Mouse (Mus musculus): ENCODE data around the gene Alpk1. TPM values are rescaled to one million over a fixed set of nuclear protein-coding genes. Genes with fewer than 3 reads are reported as not detected.

Gene Alpk1
- polyA plus RNA-seq, 1 experiment, result 6.5 TPM

DNA sequence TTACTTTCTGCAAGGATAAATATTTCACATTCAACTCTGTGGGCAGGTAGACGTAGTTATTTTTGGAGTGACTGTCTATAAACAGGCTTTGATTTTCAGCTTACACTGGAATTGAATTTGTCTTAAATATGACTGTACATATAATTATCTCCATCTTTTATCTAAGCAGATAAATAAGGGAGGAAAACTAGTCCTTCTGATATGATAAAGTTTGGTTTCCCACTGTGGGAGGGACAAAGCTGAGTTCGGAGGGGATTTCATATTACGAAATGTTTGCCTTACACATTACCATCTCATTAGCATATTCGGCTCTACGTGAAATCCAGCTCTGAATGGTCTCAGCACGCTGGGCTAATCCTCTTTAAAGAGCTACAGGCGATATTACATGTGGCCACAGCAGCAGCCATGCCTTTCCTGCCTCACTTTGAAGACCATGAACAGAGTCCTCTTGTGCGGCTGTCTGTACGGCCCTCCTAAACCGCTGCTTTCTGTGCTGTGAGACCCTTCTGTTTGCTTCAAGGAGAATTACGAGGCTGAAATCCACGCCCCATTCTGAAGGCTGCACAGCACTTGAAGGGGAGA, 30.3 kb downstream of the Alpk1 start:
- no peak for DNase-seq (ENCODE audit: low read depth, low spot score)
- 60% methylated on average over 12 of the region's 12 CpGs for WGBS

DNA sequence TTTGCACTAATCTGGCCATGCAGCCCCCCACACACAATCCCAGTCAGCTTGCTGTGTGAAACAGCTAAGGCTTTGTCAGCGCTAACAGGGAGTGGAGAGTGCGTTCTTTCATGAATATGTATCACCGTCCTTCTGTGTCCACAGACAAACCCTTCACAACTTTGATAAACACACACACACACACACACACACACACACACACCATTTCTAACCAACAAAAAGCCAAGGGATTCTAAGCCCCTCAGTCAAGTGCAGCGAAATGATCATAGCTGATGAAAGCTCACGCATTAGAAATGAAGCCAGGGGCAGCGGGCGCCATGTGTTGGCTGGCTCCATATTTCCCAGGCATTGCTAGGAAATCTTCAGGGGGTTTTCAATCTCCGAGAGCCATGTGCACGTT, 31.1 kb downstream of the Alpk1 start:
- no peak for DNase-seq (ENCODE audit: low read depth, low spot score)
- WGBS, result 77% methylated on average over 9 of the region's 9 CpGs

DNA sequence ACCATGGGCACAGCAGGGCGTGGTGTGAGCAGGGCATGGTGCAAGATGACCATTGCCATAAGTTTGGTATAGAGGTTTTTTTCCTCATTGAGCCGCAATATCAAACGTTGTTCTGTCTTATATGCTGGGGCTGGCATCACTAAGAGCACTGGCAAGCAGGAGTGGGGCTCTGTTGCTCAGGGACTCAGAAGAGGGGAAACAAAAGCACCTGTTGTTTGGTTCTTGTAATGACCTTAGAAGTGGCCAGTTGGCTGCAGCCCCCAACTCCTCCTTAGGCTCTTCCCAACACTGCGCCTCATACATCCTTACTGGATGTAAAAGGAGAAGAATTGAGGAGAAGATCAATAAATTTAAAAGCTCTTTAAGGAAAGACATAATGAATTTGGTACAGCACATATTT, 31.7 kb downstream of the Alpk1 start:
- no peak for DNase-seq (ENCODE audit: low read depth, low spot score)
- WGBS, result 83% methylated on average over 4 of the region's 4 CpGs

DNA sequence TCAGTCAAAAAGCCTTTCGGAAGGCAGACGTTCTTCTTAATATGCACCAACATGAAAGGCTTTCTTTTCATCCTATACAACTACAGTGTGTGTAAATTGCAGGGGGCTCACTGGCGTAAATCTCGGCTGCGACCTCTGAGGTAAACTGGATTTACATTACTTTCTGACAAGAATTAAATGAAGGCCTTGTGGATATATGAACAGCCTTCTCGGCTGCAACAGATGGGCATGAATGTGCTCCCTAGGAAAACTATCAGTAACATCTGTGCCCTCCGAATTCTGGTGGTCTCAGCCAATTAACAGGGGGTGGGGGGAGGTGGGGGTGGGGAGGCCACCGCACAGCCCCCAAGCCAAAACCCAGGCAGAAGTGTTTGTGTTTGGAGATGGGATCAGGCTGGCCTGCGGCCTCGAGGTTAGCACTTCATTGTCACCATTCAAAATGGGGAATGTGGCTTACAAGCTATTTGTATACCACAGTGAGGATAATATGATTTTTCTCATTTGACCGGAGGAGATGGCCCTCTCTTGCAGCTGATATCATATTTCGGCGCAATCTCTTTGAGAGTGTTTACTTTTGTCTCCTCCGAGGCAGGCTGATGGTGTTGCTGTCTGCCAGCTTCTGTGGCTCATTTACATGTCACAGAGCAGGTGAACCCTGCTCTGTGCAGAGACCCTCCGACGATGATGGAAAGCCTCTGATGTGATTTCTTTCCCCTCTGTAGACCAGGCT, 34.3 kb downstream of the Alpk1 start:
- DNase-seq (ENCODE audit: low read depth, low spot score), result no peak
- WGBS, result 63% methylated on average over 16 of the region's 16 CpGs

DNA sequence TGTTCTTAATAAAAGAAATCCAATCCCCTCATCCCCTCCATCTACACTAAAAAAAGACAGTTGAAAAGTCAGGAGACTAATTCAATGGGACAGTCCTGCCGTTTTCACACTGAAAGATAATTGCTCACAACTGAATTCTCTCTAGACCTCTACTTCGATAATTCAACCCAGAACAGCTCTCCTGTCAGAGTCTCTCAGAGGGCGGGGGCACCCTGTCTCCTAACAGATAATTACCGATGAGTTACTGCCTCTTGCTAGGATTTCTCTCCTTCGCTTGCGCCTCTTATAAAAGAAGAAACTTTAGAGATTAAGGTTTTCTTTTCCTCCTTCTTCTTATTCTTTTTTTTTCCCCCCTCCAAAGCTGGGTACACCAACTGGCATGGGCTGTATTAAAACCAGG, 34.8 kb downstream of the Alpk1 start:
- 71% methylated on average over 6 of the region's 6 CpGs for WGBS
- DNase-seq (ENCODE audit: low read depth, low spot score), result no peak

DNA sequence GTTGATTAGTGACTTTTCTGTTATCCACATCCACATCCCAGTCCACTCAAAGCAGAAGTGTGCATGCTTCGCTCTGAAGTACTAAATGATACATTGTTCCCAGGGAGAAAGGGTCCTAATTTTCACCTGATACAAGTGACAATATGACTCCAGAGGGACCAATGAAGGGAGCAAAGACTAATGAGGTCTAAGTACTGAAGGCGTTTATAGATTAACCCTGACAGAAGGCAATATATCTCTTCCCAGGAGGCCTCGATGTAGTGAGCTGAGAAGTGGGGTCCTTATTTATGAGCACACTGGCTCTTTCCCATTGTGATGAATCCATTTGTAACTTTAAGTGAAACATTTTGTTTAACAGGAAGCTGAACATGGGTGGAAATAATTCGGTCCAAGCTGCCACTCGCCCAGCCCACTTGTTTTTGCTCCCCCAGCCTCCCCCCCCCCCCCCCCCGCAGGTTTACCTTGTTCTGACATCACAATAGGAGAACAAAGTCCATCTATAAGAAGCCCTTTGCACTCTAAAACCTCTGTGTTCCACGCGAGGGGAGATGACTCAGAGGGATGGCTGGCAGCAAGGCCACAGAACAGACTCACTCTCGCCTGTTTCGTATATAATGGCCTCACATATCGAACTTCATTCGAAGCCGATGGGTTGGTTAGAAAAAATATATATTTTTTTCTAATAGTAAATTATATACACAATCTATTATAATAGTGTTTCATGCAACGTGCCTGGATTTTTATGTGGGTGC, 36.5 kb downstream of the Alpk1 start:
- DNase-seq (ENCODE audit: low read depth, low spot score), result no peak
- 55% methylated on average over 14 of the region's 14 CpGs for WGBS

DNA sequence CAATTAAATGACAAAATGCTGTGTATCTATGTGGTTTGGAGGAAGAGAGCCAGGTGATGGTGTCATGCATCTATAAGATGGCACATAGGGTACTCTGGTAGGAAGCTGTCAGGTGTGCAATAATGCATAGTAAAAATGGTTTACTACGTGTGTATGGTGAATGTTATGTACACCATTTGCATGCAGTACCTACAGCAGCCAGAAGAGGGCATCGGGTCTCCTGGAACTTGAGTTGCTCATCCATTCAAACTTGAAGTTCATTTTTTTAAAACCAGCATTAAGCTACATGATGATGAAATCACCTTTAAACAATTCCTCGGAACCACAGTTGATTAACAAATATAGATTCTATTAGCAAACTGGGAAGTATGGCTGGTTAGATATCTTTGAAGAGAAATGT, 38.9 kb downstream of the Alpk1 start:
- DNase-seq (ENCODE audit: low read depth, low spot score), result no peak
- 97% methylated on average over 3 of the region's 3 CpGs for WGBS

DNA sequence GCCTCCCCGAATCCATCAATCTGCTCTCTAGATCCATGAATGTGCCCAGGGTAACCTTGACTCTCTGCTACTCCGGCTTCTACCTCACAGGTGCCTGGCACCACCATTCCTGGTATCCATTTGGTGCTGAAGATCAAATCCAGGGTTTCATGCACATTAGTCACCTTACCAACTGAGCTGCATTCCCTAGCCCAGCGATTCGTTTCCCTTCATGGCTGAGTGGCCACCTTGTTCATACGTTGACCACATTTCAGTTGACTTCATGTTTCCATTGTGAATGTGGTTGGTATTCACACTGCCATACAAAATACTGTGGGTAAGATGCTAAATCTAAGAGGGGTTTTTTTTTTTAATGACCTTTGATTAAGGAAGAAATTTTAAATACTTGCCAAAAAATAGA, 42.5 kb downstream of the Alpk1 start:
- 91% methylated on average over 5 of the region's 5 CpGs for WGBS
- DNase-seq (ENCODE audit: low read depth, low spot score), result no peak

DNA sequence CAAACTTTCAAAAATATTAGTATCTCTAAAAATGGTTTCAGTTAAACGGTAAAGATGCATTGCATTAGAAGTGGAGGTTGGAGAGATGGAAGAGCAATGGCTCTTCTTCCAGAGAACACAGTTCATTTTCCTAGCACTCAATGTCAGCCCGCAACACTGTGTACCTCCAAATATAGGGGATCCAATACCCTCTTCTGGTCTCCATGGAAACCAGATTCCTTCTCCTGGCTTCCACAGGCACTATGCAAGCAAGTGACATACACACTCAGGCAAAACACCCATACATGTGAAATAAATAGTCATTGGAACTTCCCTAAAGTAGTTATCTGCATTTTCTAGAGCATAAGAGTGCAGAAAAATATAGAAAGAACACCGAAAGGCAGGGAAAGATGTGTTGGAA, 44.9 kb downstream of the Alpk1 start:
- no peak for DNase-seq (ENCODE audit: low read depth, low spot score)
- 97% methylated on average over 3 of the region's 3 CpGs for WGBS

DNA sequence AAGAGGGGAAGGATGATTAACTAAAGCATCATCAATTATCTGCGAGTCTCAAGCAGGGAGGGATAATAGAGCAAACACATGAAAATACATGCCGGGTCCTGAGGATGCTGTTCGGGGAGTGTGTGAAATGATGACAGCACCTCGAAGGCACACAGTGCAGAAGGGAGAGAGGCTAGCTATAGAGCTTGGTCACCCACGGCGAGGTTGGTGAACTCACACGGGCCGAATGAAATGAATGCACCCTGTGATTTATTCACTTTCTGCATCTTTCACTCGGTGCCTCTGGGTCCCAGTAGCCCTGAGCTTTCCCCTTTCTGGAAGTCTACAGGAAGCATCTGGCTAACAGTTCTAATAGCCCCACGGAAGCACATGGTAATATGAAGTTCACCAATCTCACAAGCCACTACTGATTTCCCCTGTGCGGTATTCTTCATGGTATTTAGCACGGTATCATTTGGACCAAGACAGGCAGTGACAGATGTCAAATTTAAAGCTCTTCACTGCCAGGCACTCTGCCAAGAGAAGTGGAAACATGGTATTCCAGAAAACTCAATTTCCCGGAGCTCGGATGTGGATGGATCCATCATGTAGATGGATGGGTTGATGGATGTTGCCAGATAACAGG, 50.7 kb downstream of the Alpk1 start:
- WGBS, result 91% methylated on average over 14 of the region's 14 CpGs

DNA sequence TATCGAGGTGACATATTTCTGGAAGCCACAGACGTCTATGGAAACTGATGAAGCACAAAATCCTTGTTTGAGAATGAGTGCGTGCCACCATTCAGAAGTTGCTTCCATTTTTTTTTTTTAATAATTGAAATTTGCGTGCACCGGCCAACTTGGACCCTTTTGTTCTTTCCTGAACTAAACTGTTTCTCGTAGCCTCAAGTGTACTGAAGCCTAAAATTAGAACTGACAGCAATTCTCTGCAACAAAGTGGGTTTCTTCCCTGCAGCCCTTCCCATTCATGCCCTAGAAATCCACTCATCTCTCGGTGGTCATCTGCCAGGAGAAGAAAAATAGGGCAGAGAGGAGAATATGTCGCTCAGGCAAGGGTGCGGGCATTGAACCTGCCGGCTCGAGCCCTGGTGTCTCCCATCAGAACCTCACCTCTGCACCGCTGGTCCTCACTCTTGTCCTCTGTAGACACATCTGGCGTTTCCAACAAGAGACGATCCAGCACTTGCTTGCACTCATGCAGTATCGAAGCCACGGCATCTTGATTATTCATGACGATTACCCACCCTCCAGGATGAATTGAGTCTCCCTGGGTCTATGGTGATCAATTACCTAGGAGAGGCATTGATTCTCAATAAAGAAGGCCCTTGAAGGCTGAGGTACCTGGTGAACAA, 51.3 kb downstream of the Alpk1 start:
- WGBS, result 96% methylated on average over 17 of the region's 17 CpGs
- no peak for DNase-seq (ENCODE audit: low read depth, low spot score)

More for the DNA sequence above, 50.7 kb downstream of the Alpk1 start:
- DNase-seq (ENCODE audit: low read depth, low spot score), result no peak

DNA sequence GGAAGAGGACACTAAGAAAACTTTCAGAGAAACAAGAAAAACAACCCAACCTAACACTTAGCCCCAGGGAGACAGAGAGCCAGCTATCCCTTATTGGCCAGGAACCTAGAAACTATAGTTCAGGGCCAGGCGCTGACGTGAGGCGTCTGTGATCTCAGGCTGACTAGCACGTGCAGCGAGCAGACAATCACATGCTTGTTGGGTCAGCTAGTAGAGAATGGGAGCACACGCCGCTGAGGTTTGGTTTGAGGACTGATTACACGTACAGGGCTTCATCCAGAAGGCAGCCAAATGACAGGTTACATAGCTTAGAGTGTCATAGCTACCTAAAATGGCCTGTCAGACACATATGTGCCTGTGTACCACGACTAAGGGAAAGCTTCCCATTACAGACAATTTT, 52.3 kb downstream of the Alpk1 start:
- WGBS, result 88% methylated on average over 9 of the region's 9 CpGs
- DNase-seq (ENCODE audit: low read depth, low spot score), result no peak

DNA sequence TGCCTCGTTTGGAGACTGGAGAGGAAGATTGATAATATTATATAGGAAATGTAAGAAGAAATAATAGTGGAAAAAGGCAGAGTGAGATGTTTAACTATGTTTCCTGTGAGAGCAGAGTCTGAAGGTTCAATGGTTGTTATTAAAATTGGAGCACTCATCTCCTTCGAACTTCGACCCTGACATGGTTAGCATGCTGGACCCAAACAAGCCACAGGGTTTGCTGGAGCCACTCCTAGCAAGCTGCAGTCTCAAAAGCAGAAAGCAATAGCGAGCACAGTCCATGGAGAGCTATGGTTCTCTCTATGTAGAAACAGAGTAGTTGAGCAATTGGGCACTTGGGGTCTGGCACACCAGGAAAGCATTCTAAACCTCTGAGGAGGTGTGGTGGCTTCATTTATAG, 59.4 kb downstream of the Alpk1 start:
- 28% methylated on average over 4 of the region's 4 CpGs for WGBS
- no peak for DNase-seq (ENCODE audit: low read depth, low spot score)

DNA sequence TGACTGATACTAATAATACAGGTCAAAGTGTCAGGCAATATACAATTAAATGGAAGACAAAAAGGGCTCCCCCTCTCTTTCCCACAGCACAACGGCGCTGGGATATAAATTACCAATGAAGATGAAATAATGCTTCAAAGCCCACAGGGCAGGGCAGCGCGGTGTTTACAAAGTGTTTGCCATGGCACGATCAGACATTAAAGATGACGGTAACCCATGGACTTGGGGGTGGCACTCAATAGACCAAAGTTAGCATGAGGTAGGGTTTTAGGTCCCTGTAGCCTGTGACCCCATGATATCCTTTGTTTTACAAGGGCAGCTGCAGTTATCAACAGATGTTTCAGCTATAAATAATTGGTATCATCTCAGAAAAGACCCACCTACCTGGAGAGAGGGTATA, 60.3 kb downstream of the Alpk1 start:
- 65% methylated on average over 6 of the region's 6 CpGs for WGBS
- DNase-seq (ENCODE audit: low read depth, low spot score), result no peak

DNA sequence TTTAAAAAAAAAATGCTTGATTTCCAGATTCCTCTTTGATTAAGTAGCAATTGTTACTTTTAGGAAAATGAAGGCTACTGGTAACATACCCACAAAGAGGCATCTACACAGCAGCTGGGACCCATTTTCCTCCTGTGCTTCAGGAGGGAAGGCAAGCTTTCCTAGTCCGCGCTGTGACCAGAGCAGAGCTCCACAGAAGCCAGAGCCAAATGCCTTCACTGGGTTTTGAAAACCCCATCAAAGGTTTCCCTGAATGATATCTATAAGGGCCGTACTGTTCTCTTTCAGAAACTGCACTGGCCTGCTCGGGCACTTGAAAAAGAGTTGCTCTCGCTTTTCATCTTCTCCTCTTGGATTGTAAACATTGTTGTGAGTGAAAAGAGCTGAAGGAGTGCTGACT, 60.7 kb downstream of the Alpk1 start:
- no peak for DNase-seq (ENCODE audit: low read depth, low spot score)
- 84% methylated on average over 5 of the region's 5 CpGs for WGBS

DNA sequence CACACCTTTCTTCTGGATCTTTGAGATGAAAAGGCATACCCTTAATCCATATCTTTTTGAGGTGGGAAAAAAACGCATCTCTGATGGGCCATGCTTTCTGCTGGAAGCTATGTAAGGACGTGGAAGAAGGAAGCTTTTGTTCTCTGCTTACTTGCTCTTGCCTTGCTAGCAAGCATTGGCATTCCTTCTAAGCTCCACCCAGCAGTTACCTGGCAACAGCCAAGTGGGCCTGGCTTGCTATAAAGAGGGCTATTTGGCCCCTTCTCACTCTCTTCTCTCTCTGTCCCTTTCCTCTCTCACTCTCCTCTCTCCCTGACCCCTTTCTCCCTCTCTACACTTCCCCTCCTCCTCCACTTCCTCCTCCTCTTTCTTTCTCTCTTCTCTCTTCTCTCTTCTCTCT, 63.6 kb downstream of the Alpk1 start:
- 36% methylated on average over 2 of the region's 2 CpGs for WGBS

DNA sequence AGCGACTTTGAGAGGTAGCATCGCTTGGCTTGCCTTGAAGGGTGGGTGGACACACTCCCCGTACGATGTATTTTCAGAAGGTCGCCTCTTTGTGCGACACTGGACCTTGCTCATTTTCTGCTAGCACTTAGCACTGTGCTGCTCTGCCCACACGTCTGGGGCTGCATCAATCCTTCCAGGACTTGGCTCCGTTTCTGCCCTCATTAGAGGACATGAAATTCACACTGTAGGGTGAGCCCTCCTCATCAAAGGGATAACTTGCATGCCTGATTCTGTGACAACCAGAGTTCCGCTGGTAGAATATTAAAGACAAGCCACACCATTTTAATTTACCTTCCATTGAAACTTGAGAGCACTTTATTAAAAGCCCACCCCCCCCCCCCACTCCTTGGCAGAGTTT, 67.2 kb downstream of the Alpk1 start:
- 79% methylated on average over 9 of the region's 9 CpGs for WGBS
- no peak for DNase-seq (ENCODE audit: low read depth, low spot score)

More for the DNA sequence above, 63.6 kb downstream of the Alpk1 start:
- no peak for DNase-seq (ENCODE audit: low read depth, low spot score)

DNA sequence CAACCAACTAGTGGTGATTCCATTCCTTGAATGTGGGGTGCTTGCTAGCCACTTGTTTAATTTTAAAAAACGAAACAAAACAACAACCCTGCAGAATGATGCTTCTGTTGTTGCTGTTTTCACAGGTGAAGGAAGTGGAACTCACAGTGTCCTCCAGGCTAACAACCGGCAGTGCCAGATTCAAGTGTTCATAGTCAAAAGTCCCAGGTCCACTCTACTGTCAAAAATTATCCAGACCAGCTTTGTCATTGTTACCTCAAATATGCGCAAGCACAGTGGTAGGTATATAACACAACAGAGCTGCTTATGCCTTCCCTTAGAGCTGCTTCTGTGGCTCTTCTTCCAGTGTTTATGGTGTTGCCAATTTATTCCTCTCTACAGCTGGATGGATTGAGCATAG, 68.8 kb downstream of the Alpk1 start:
- WGBS, result 85% methylated on average over 3 of the region's 3 CpGs
- DNase-seq (ENCODE audit: low read depth, low spot score), result no peak

DNA sequence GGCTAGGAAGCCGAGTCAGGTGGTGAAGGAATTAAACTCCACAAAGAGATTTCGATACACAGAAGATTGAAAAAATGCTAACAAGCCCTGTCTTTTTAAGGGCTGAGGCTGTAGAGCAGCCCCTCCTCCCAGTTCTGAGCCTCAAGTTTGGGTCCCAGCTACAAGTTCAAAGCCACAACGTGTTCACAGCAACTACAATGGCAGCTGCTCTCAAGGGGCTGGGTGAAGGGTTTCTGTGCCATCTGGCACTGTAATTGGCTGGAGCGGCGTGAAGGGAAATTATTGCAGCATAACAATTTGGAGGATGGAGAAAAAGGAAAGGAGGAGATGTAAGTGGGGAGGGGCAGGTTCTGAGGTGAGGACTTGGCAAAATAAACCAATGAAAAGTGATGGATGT, 73.2 kb downstream of the Alpk1 start:
- WGBS, result 92% methylated on average over 5 of the region's 5 CpGs

DNA sequence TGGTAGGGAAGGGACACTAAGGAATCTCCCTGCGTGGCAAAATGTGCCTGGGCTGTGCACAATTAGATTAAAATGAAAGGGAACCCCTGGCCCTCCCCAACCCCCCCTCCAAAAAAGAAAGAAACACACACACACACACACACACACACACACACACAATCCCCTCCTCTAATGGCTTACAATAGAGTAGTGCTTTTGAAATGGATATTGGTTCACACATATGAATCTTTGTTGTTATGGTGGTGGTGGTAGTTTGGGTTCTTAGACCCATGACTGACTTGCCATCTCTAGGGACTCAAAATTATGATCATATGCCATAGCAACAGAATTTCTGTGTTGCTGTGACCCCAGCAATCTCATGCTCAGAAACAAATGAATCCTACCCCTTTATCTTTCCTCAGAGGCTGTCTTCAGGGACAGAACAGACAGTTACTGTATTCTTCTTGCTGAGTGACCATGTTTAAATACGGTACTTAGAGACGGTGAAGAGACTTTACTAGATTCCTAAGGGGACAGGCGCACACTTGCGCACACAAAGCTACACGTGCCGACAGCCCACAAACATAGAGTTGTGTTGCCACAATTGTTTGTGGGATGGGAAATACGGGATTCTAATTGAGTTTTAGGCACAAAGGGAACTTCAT, 73.8 kb downstream of the Alpk1 start:
- no peak for DNase-seq (ENCODE audit: low read depth, low spot score)
- 83% methylated on average over 8 of the region's 8 CpGs for WGBS

More for the DNA sequence above, 73.2 kb downstream of the Alpk1 start:
- no peak for DNase-seq (ENCODE audit: low read depth, low spot score)
